Mouse (Mus musculus) embryonic facial prominence, embryonic 14.5 days (tissue): ENCODE data around the gene Baz1a. TPM values are rescaled to one million over a fixed set of nuclear protein-coding genes. Genes with fewer than 3 reads are reported as not detected.
"Not testable (repeated sequence)": the region's sequence is repeated elsewhere in the genome, so short reads cannot be mapped to it uniquely, and the experiment has no call there.

Source experiments
- ATAC-seq: fragments of 200-750 bp; cut with Nextera tagmentation; 2 replicates; pipeline ENCODE4 v1.8.0; 2017; ENCODE audit warnings: low read depth, moderate number of reproducible peaks, moderate TSS enrichment
- DNase-seq: peaks from one replicate; pipeline ENCODE4 v3.0.0-alpha.2; 2015; ENCODE audit warnings: low spot score
- H3K27ac ChIP-seq: fragments of 300-500 bp; sonication (generic); replicated peaks from 2 replicates; pipeline ENCODE4 v1.5.1; 2014; ENCODE audit warnings: low read depth, mild to moderate bottlenecking, low read length, moderate library complexity
- H3K27me3 ChIP-seq: fragments of 300-500 bp; sonication (generic); replicated peaks from 2 replicates; pipeline ENCODE4 v1.6.1; 2014; ENCODE audit warnings: low read length; ENCODE audit not compliant: control insufficient read depth, insufficient read depth
- H3K36me3 ChIP-seq: fragments of 300-500 bp; sonication (generic); 2 replicates; pipeline ENCODE4 v1.6.1; 2014; ENCODE audit warnings: low read length, mixed read lengths; ENCODE audit not compliant: control insufficient read depth, insufficient read depth
- H3K4me1 ChIP-seq: fragments of 300-500 bp; sonication (generic); 2 replicates; pipeline ENCODE4 v1.6.1; 2014; ENCODE audit warnings: antibody characterized with exemption, low read length; ENCODE audit not compliant: control insufficient read depth, insufficient read depth
- H3K4me2 ChIP-seq: fragments of 300-500 bp; sonication (generic); 2 replicates; pipeline ENCODE4 v1.6.1; 2014; ENCODE audit warnings: low read depth, mild to moderate bottlenecking, low read length, moderate library complexity, mixed read lengths
- H3K4me3 ChIP-seq: fragments of 300-500 bp; sonication (generic); 2 replicates; pipeline ENCODE4 v1.5.1; 2014; ENCODE audit warnings: low read depth, mild to moderate bottlenecking, low read length
- H3K9ac ChIP-seq: fragments of 300-500 bp; sonication (generic); 2 replicates; pipeline ENCODE4 v1.6.1; 2014; ENCODE audit warnings: low read depth, mild to moderate bottlenecking, low read length, moderate library complexity, mixed read lengths
- H3K9me3 ChIP-seq: fragments of 300-500 bp; sonication (generic); 2 replicates; pipeline ENCODE4 v1.6.1; 2016; ENCODE audit warnings: low read length; ENCODE audit not compliant: control insufficient read depth
- WGBS: fragments of 180-500 bp; shearing (Covaris S2); extraction: QIAGEN DNeasy Blood & Tissue Kit; methylation state at CpG from one replicate; pipeline ENCODE4 v1.1.7; 2014; 5-methylcytosine and 5-hydroxymethylcytosine counted together
- polyA plus RNA-seq: library from polyadenylated mRNA; unstranded; fragments of >200 nt; fragmentation: Nextera tagmentation; extraction: Ambion mirVana; gene quantifications from 2 replicates; pipeline ENCODE4 v1.2.1, GENCODE M21; 2014

The Baz1a gene
- polyA plus RNA-seq, 1 experiment from 2014 or later, result 19.2 TPM

- no peak for DNase-seq
- Histone ChIP-seq H3K9me3 (no peaks in the 10 kb centered on the region), H3K4me3 (no peak overlapping the region), H3K36me3 (0 out of 2 replicates have a peak, but pooled peaks cover 4% of the 10 kb centered on the region), H3K4me1 (peaks cover 9% of the 10 kb centered on the region; the same call in 1 of the 2 replicates), H3K9ac (no peak overlapping the region), H3K27ac (no peak overlapping the region), H3K27me3 (no peaks in the 10 kb centered on the region), H3K4me2 (no peak overlapping the region)
- 86% methylated on average over 5 of the region's 5 CpGs for WGBS
- ATAC-seq, result no peak
Measured at GRCm38 (mm10) chr12:54980939-54981338, 33.2 kb downstream of the Baz1a start.

GRCm38 (mm10) chr12:54980532-54980931 lies 33.6 kb downstream of the Baz1a start:
- Histone ChIP-seq H3K4me1 (peaks cover 9% of the 10 kb centered on the region; the same call in 1 of the 2 replicates), H3K9me3 (no peaks in the 10 kb centered on the region), H3K27me3 (no peaks in the 10 kb centered on the region), H3K4me2 (no peak overlapping the region), H3K36me3 (0 out of 2 replicates have a peak, but pooled peaks cover 4% of the 10 kb centered on the region), H3K9ac (no peak overlapping the region), H3K4me3 (no peak overlapping the region), H3K27ac (no peak overlapping the region)
- ATAC-seq, result no peak
- no peak for DNase-seq
- WGBS, result 77% methylated on average over 6 of the region's 6 CpGs

- ATAC-seq (no peak), DNase-seq (no peak)
- Histone ChIP-seq H3K9ac (no peak overlapping the region), H3K4me3 (no peak overlapping the region), H3K27me3 (no peaks in the 10 kb centered on the region), H3K4me2 (no peak overlapping the region), H3K36me3 (peaks cover 30% of the 10 kb centered on the region), H3K27ac (no peak overlapping the region), H3K9me3 (no peaks in the 10 kb centered on the region), H3K4me1 (no peaks in the 10 kb centered on the region)
- WGBS, result 78% methylated on average over 3 of the region's 3 CpGs
Measured at GRCm38 (mm10) chr12:54969033-54969432, 45.1 kb downstream of the Baz1a start.

- Histone ChIP-seq H3K27me3 (no peaks in the 10 kb centered on the region), H3K4me1 (no peaks in the 10 kb centered on the region), H3K9me3 (no peaks in the 10 kb centered on the region), H3K36me3 (peaks cover 8% of the 10 kb centered on the region), H3K4me2 (no peak overlapping the region), H3K27ac (no peak overlapping the region), H3K4me3 (no peak overlapping the region), H3K9ac (no peak overlapping the region)
- DNase-seq, result no peak
- 94% methylated on average over 4 of the region's 4 CpGs for WGBS
- no peak for ATAC-seq
Measured at GRCm38 (mm10) chr12:54965532-54966160, 48.5 kb downstream of the Baz1a start.

GRCm38 (mm10) chr12:54959569-54959968 lies 54.6 kb downstream of the Baz1a start:
- no peak overlapping the region for H3K4me2 ChIP-seq
- no peak overlapping the region for H3K9ac ChIP-seq
- 77% methylated on average over 2 of the region's 2 CpGs for WGBS
- no peak overlapping the region for H3K4me3 ChIP-seq
- no peaks in the 10 kb centered on the region for H3K9me3 ChIP-seq
- no peaks in the 10 kb centered on the region for H3K27me3 ChIP-seq
- no peak overlapping the region for H3K27ac ChIP-seq
- H3K4me1 ChIP-seq, result no peaks in the 10 kb centered on the region
- H3K36me3 ChIP-seq, result no peaks in the 10 kb centered on the region
- no peak for DNase-seq
- no peak for ATAC-seq

- WGBS, result 79% methylated on average over 2 of the region's 2 CpGs
- DNase-seq (no peak), ATAC-seq (no peak)
- Histone ChIP-seq H3K27me3 (no peaks in the 10 kb centered on the region), H3K9me3 (no peaks in the 10 kb centered on the region), H3K27ac (no peak overlapping the region), H3K4me1 (no peaks in the 10 kb centered on the region), H3K36me3 (peaks cover 8% of the 10 kb centered on the region; the same call in 1 of the 2 replicates), H3K9ac (no peak overlapping the region), H3K4me3 (no peak overlapping the region), H3K4me2 (no peak overlapping the region)
Measured at GRCm38 (mm10) chr12:54956974-54957373, 57.2 kb downstream of the Baz1a start.

GRCm38 (mm10) chr12:54956457-54956856 lies 57.7 kb downstream of the Baz1a start:
- Histone ChIP-seq H3K9me3 (no peaks in the 10 kb centered on the region), H3K4me2 (no peak overlapping the region), H3K9ac (no peak overlapping the region), H3K4me1 (no peaks in the 10 kb centered on the region), H3K36me3 (peaks cover 8% of the 10 kb centered on the region; the same call in 1 of the 2 replicates), H3K27me3 (no peaks in the 10 kb centered on the region), H3K4me3 (no peak overlapping the region), H3K27ac (no peak overlapping the region)
- DNase-seq, result no peak
- ATAC-seq, result no peak
- WGBS, result 86% methylated on average over 4 of the region's 4 CpGs

- 86% methylated on average over 6 of the region's 6 CpGs for WGBS
- Histone ChIP-seq H3K9me3 (no peaks in the 10 kb centered on the region), H3K27me3 (no peaks in the 10 kb centered on the region), H3K4me1 (no peaks in the 10 kb centered on the region), H3K36me3 (peaks cover 9% of the 10 kb centered on the region; the same call in 1 of the 2 replicates), H3K9ac (no peak overlapping the region), H3K27ac (no peak overlapping the region), H3K4me2 (no peak overlapping the region), H3K4me3 (no peak overlapping the region)
- no peak for ATAC-seq
- DNase-seq, result peak; percentile 2
Measured at GRCm38 (mm10) chr12:54946116-54946515, 68.0 kb downstream of the Baz1a start.

GRCm38 (mm10) chr12:54942586-54943157 lies 71.5 kb downstream of the Baz1a start:
- peaks cover 12% of the 10 kb centered on the region; the same call in 1 of the 2 replicates for H3K36me3 ChIP-seq
- not testable (repeated sequence) for H3K4me3 ChIP-seq, H3K4me1 ChIP-seq, H3K4me2 ChIP-seq, ATAC-seq, H3K9ac ChIP-seq, H3K27ac ChIP-seq, H3K27me3 ChIP-seq, DNase-seq, H3K9me3 ChIP-seq
- WGBS, result 90% methylated on average over 6 of the region's 6 CpGs
